Mouse (Mus musculus) kidney, embryonic 15.5 days (tissue): ENCODE results near the gene Kri1. TPM values are rescaled to one million over a fixed set of nuclear protein-coding genes. Genes with fewer than 3 reads are reported as not detected.
"Not testable (repeated sequence)": the region's sequence is repeated elsewhere in the genome, so short reads cannot be mapped to it uniquely, and the experiment has no call there.

Source experiments
- ATAC-seq: fragments of 200-750 bp; cut with Nextera tagmentation; replicated peaks from 2 replicates; pipeline ENCODE4 v1.8.0; 2017; ENCODE audit warnings: moderate TSS enrichment; ENCODE audit not compliant: low FRiP score
- H3K27ac ChIP-seq: fragments of 300-500 bp; sonication (generic); 2 replicates; pipeline ENCODE4 v1.5.1; 2015; ENCODE audit warnings: mild to moderate bottlenecking, inconsistent platforms
- H3K27me3 ChIP-seq: fragments of 300-500 bp; sonication (generic); 2 replicates; pipeline ENCODE4 v1.6.1; 2015; ENCODE audit warnings: inconsistent platforms
- H3K36me3 ChIP-seq: fragments of 300-500 bp; sonication (generic); 2 replicates; pipeline ENCODE4 v1.6.1; 2015; ENCODE audit warnings: inconsistent platforms
- H3K4me1 ChIP-seq: fragments of 300-500 bp; sonication (generic); 2 replicates; pipeline ENCODE4 v1.6.1; 2015; ENCODE audit warnings: inconsistent platforms
- H3K4me2 ChIP-seq: fragments of 300-500 bp; sonication (generic); 2 replicates; pipeline ENCODE4 v1.6.1; 2015; ENCODE audit warnings: moderate library complexity, mild to moderate bottlenecking, inconsistent platforms
- H3K4me3 ChIP-seq: fragments of 300-500 bp; sonication (generic); replicated peaks from 2 replicates; pipeline ENCODE4 v1.5.1; 2015; ENCODE audit warnings: mild to moderate bottlenecking, inconsistent platforms
- H3K9ac ChIP-seq: fragments of 300-500 bp; sonication (generic); 2 replicates; pipeline ENCODE4 v1.6.1; 2015; ENCODE audit warnings: mild to moderate bottlenecking, inconsistent platforms
- H3K9me3 ChIP-seq: fragments of 300-500 bp; sonication (generic); replicated peaks from 2 replicates; pipeline ENCODE4 v1.6.1; 2016; ENCODE audit warnings: inconsistent platforms
- WGBS: fragments of 180-500 bp; shearing (Covaris S2); methylation state at CpG from one replicate; pipeline ENCODE4 v1.1.7; 2015; ENCODE audit warnings: mixed read lengths; 5-methylcytosine and 5-hydroxymethylcytosine counted together
- polyA plus RNA-seq: library from polyadenylated mRNA; unstranded; fragments of >200 nt; fragmentation: Nextera tagmentation; extraction: Ambion mirVana; gene quantifications from 2 replicates; pipeline ENCODE4 v1.2.1, GENCODE M21; 2015

Kri1 gene
- polyA plus RNA-seq, 1 experiment from 2014 or later, result 19.8 TPM

GRCm38 (mm10) chr9:21237368-21238003 lies 50.3 kb downstream of the Kri1 start:
- Histone ChIP-seq H3K9ac (peak overlapping the region; percentile 97), H3K9me3 (no peaks in the 10 kb centered on the region), H3K4me1 (peaks cover 38% of the 10 kb centered on the region), H3K4me2 (peak overlapping the region; percentile 73), H3K36me3 (peaks cover 37% of the 10 kb centered on the region), H3K4me3 (peak overlapping the region; percentile 92), H3K27ac (peak overlapping the region; percentile 97), H3K27me3 (peaks cover 7% of the 10 kb centered on the region)
- WGBS, result 12% methylated on average over 19 of the region's 19 CpGs
- ATAC-seq, result peak; percentile 37; the same call in 1 of the 2 replicates

DNA sequence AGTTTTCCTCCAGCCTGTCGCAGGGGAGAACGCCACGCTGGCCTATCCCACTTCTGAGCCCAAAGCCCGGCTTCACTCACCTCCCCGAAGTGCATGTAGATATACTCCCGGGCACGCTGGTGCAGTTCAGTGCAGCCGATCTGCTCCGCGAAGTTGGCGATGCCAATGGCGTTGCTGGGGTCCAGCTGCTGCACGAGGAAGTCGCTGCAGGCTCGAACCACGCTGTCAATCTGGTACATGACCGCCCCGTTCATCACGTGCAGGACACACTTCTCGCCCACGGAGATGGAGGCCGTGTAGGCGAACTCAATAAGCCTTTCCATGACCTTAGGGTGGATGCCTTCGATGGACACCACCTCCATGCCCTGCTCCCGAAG lies 50.8 kb downstream of the Kri1 start:
- WGBS, result 75% methylated on average over 25 of the region's 25 CpGs

GRCm38 (mm10) chr9:21235341-21235740 lies 52.4 kb downstream of the Kri1 start:
- WGBS, result 87% methylated on average over 4 of the region's 4 CpGs
- ATAC-seq, result no peak
- Histone ChIP-seq H3K4me2 (no peak overlapping the region), H3K27ac (no peak overlapping the region), H3K4me3 (no peak overlapping the region), H3K4me1 (peaks cover 38% of the 10 kb centered on the region), H3K9ac (no peak overlapping the region), H3K27me3 (no peaks in the 10 kb centered on the region), H3K36me3 (peaks cover 58% of the 10 kb centered on the region), H3K9me3 (no peaks in the 10 kb centered on the region)

More for the DNA sequence above, 50.8 kb downstream of the Kri1 start:
- H3K4me3 ChIP-seq, result peak overlapping the region; percentile 92
- peaks cover 2% of the 10 kb centered on the region for H3K27me3 ChIP-seq
- H3K27ac ChIP-seq, result peak overlapping the region; percentile 97; the same call in 1 of the 2 replicates
- peak overlapping the region; percentile 73 for H3K4me2 ChIP-seq
- H3K9me3 ChIP-seq, result no peaks in the 10 kb centered on the region
- peak overlapping the region; percentile 97 for H3K9ac ChIP-seq
- peaks cover 42% of the 10 kb centered on the region for H3K36me3 ChIP-seq
- H3K4me1 ChIP-seq, result peaks cover 40% of the 10 kb centered on the region
- ATAC-seq, result no peak

DNA sequence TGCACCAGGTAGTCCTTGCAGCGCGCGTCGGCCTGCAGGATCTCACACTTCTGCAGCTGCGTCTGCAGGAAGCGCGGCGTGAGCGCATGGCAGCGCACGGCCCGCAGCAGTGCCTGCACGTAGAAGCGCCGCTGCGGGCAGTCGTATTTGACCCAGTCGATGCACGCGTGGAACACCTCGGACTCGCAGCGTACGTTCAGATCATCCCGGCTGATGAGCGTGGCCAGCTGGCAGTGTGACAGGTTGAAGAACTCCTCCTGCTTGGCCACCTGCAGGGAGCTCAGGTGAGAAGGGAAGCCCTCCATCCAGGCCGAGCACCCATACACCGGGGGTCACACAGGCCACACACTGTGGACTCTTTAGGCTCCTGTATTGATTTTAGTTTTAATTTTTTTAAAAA lies 54.0 kb downstream of the Kri1 start:
- 85% methylated on average over 28 of the region's 28 CpGs for WGBS
- H3K4me2 ChIP-seq, result no peak overlapping the region

GRCm38 (mm10) chr9:21233366-21233765 lies 54.4 kb downstream of the Kri1 start:
- no peak overlapping the region for H3K4me2 ChIP-seq
- no peak overlapping the region for H3K4me3 ChIP-seq
- H3K27me3 ChIP-seq, result no peaks in the 10 kb centered on the region
- ATAC-seq, result no peak
- peaks cover 75% of the 10 kb centered on the region for H3K36me3 ChIP-seq
- 92% methylated on average over 29 of the region's 29 CpGs for WGBS
- H3K4me1 ChIP-seq, result peaks cover 27% of the 10 kb centered on the region
- no peaks in the 10 kb centered on the region for H3K9me3 ChIP-seq
- H3K27ac ChIP-seq, result no peak overlapping the region
- H3K9ac ChIP-seq, result no peak overlapping the region

More for the DNA sequence above, 54.0 kb downstream of the Kri1 start:
- no peak overlapping the region for H3K9ac ChIP-seq
- no peak overlapping the region for H3K27ac ChIP-seq
- no peak overlapping the region for H3K4me3 ChIP-seq
- H3K27me3 ChIP-seq, result no peaks in the 10 kb centered on the region
- H3K4me1 ChIP-seq, result peaks cover 27% of the 10 kb centered on the region
- no peaks in the 10 kb centered on the region for H3K9me3 ChIP-seq
- no peak for ATAC-seq
- H3K36me3 ChIP-seq, result peaks cover 74% of the 10 kb centered on the region

GRCm38 (mm10) chr9:21232867-21233266 lies 54.9 kb downstream of the Kri1 start:
- H3K36me3 ChIP-seq, result peaks cover 75% of the 10 kb centered on the region
- no peak for ATAC-seq

GRCm38 (mm10) chr9:21231551-21231950 lies 56.2 kb downstream of the Kri1 start:
- H3K4me3 ChIP-seq, result no peak overlapping the region
- no peaks in the 10 kb centered on the region for H3K9me3 ChIP-seq
- no peak overlapping the region for H3K9ac ChIP-seq
- peaks cover 75% of the 10 kb centered on the region for H3K36me3 ChIP-seq
- 56% methylated on average over 23 of the region's 23 CpGs for WGBS
- peaks cover 28% of the 10 kb centered on the region for H3K4me1 ChIP-seq
- H3K27me3 ChIP-seq, result no peaks in the 10 kb centered on the region
- no peak for ATAC-seq
- H3K27ac ChIP-seq, result no peak overlapping the region
- no peak overlapping the region for H3K4me2 ChIP-seq

More at GRCm38 (mm10) chr9:21232867-21233266, 54.9 kb downstream of the Kri1 start:
- no peak overlapping the region for H3K27ac ChIP-seq
- H3K27me3 ChIP-seq, result no peaks in the 10 kb centered on the region
- H3K9me3 ChIP-seq, result no peaks in the 10 kb centered on the region
- H3K4me2 ChIP-seq, result no peak overlapping the region
- peaks cover 30% of the 10 kb centered on the region for H3K4me1 ChIP-seq
- H3K4me3 ChIP-seq, result no peak overlapping the region
- 96% methylated on average over 5 of the region's 5 CpGs for WGBS
- no peak overlapping the region for H3K9ac ChIP-seq

DNA sequence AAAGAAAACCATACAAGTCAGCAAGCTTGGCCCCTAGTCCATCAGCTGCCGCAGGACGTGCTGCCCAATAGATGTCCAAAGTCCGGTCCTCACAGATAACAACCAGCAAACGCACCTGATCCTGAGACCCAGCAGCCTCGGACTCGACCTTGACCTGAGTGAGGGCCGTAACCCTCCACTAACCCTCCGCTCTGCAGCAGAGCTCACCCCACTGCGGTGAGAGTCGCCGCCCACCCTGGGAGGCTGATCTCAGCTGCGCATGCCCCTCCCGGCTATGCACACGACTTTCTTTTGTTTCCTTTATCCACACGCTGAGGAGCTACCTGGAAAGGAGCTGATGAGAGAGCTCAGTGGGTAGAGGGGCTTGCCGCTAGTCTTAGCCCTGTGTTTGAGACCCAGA lies 60.4 kb downstream of the Kri1 start:
- no peaks in the 10 kb centered on the region for H3K9me3 ChIP-seq
- peaks cover 27% of the 10 kb centered on the region for H3K4me1 ChIP-seq
- H3K4me3 ChIP-seq, result peak overlapping the region; percentile 35
- H3K4me2 ChIP-seq, result peak overlapping the region; percentile 61
- peak overlapping the region; percentile 39; the same call in 1 of the 2 replicates for H3K9ac ChIP-seq
- peak overlapping the region; percentile 41; the same call in 1 of the 2 replicates for H3K27ac ChIP-seq
- peaks cover 37% of the 10 kb centered on the region for H3K36me3 ChIP-seq
- 12% methylated on average over 16 of the region's 16 CpGs for WGBS
- peak; percentile 53; the same call in 1 of the 2 replicates for ATAC-seq
- no peaks in the 10 kb centered on the region for H3K27me3 ChIP-seq

DNA sequence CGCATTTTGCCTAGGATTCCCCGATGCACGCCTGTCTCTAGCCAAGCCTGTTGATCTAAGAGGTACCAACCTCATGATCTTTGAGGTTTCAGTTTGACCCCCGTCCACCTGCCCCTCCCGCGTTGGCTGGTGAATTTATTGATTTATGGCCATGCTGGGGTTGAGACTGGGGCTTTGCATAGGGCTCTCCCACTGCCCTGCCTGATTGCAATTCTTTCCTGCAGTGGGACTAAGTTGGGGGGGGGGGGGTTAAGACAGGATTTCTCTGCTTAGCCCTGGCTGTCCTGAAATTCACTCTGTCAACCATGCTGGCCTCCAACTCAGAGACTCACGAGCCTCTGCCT lies 62.4 kb downstream of the Kri1 start:
- H3K9me3 ChIP-seq, result no peaks in the 10 kb centered on the region
- peaks cover 37% of the 10 kb centered on the region for H3K4me1 ChIP-seq
- 5% methylated on average over 7 of the region's 7 CpGs for WGBS
- H3K36me3 ChIP-seq, result peaks cover 17% of the 10 kb centered on the region
- peak overlapping the region; percentile 37 for H3K4me3 ChIP-seq
- H3K27me3 ChIP-seq, result no peaks in the 10 kb centered on the region
- H3K27ac ChIP-seq, result peak overlapping the region; percentile 72; the same call in 1 of the 2 replicates
- H3K4me2 ChIP-seq, result peak overlapping the region; percentile 63
- ATAC-seq, result no peak
- H3K9ac ChIP-seq, result peak overlapping the region; percentile 29; the same call in 1 of the 2 replicates

- Histone ChIP-seq H3K9me3 (no peaks in the 10 kb centered on the region), H3K4me2 (peak overlapping the region; percentile 63), H3K36me3 (peaks cover 11% of the 10 kb centered on the region), H3K4me3 (peak overlapping the region; percentile 37), H3K27ac (peak overlapping the region; percentile 72), H3K4me1 (peaks cover 37% of the 10 kb centered on the region), H3K27me3 (no peaks in the 10 kb centered on the region), H3K9ac (peak overlapping the region; percentile 29; the same call in 1 of the 2 replicates)
- ATAC-seq, result peak; percentile 45
- WGBS, result 18% methylated on average over 26 of the region's 26 CpGs
Observed at GRCm38 (mm10) chr9:21224576-21225414, 63.0 kb downstream of the Kri1 start.

GRCm38 (mm10) chr9:21223906-21224305 lies 63.9 kb downstream of the Kri1 start:
- no peak for ATAC-seq
- peaks cover 2% of the 10 kb centered on the region; the same call in 1 of the 2 replicates for H3K36me3 ChIP-seq
- no peaks in the 10 kb centered on the region for H3K9me3 ChIP-seq
- H3K4me1 ChIP-seq, result peaks cover 37% of the 10 kb centered on the region
- no peak overlapping the region for H3K27ac ChIP-seq
- no peak overlapping the region for H3K4me3 ChIP-seq
- no peaks in the 10 kb centered on the region for H3K27me3 ChIP-seq
- H3K4me2 ChIP-seq, result no peak overlapping the region
- no peak overlapping the region for H3K9ac ChIP-seq
- 92% methylated on average over 6 of the region's 6 CpGs for WGBS

DNA sequence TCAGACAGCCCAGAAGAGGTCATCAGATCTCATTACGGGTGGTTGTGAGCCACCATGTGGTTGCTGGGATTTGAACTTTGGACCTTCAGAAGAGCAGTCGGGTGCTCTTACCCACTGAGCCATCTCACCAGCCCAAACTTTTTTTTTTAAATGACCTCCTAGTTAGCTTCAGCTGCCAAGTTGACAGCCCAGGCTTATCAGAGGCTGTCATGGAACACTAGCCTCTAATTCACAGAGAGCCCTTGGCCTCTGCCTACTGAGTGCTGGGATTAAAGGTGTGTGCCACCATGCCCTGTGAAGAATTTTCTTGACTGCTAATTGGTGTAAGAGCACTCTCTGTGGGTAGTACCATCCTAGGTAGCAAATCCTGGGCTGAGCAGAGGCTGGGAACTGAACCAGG lies 64.3 kb downstream of the Kri1 start:
- peaks cover 37% of the 10 kb centered on the region for H3K4me1 ChIP-seq
- WGBS, result 100% methylated on average over 2 of the region's 2 CpGs
- not testable (repeated sequence) for H3K27me3 ChIP-seq, H3K4me3 ChIP-seq, H3K4me2 ChIP-seq, H3K36me3 ChIP-seq, H3K27ac ChIP-seq, H3K9me3 ChIP-seq, H3K9ac ChIP-seq, ATAC-seq
